Mouse (Mus musculus) G1E (cell line): Measurements from ENCODE around the gene Nox4. TPM values are rescaled to one million over a fixed set of nuclear protein-coding genes. Genes with fewer than 3 reads are reported as not detected.

Source experiments
- ATAC-seq: 2 replicates; pipeline ENCODE4 v1.8.0; 2016; ENCODE audit warnings: mild to moderate bottlenecking; ENCODE audit not compliant: insufficient number of reproducible peaks, poor library complexity, low FRiP score, severe bottlenecking; ENCODE audit errors: extremely low read depth
- DNase-seq: peaks from one replicate; pipeline ENCODE4 v3.0.0; 2012; ENCODE audit warnings: low spot score
- H3K27me3 ChIP-seq: 2 replicates; pipeline ENCODE4 v1.6.1; 2012; ENCODE audit warnings: mild to moderate bottlenecking, low read length, inconsistent platforms; ENCODE audit not compliant: insufficient read depth
- H3K36me3 ChIP-seq: replicated peaks from 2 replicates; pipeline ENCODE3; 2012; ENCODE audit warnings: mild to moderate bottlenecking, inconsistent platforms
- H3K4me1 ChIP-seq: 2 replicates; pipeline ENCODE4 v1.6.1; 2012; ENCODE audit warnings: low read depth, low read length, inconsistent platforms, mixed read lengths; ENCODE audit not compliant: insufficient read depth
- H3K4me3 ChIP-seq: 2 replicates; pipeline ENCODE4 v1.5.1; 2012; ENCODE audit warnings: low read depth, mild to moderate bottlenecking, inconsistent platforms, low read length, moderate library complexity, mixed read lengths
- H3K9me3 ChIP-seq: replicated peaks from 2 replicates; pipeline ENCODE4 v1.6.1; 2012; ENCODE audit warnings: inconsistent platforms
- CTCF ChIP-seq: IDR thresholded peaks from 2 replicates; pipeline ENCODE4 v1.5.1; 2012; ENCODE audit warnings: low read depth, low read length, inconsistent platforms, mixed read lengths
- GATA1 ChIP-seq: IDR thresholded peaks from 2 replicates; pipeline ENCODE4 v1.6.1; 2012; ENCODE audit warnings: borderline replicate concordance, low read length, inconsistent platforms, mixed read lengths
- GATA2 ChIP-seq: IDR thresholded peaks from 2 replicates; pipeline ENCODE4 v1.6.1; 2012; ENCODE audit warnings: low read depth, low read length, inconsistent platforms, borderline replicate concordance
- POLR2AphosphoS5 ChIP-seq: IDR thresholded peaks from 2 replicates; pipeline ENCODE4 v1.6.1; 2012; ENCODE audit warnings: low read depth, low read length, inconsistent platforms; ENCODE audit not compliant: insufficient replicate concordance
- TAL1 ChIP-seq: conservative IDR thresholded peaks from 2 replicates; pipeline ENCODE4 v1.6.1; 2012; ENCODE audit warnings: low read depth, low read length, inconsistent platforms, mixed read lengths
- polyA plus RNA-seq: library from polyadenylated mRNA; stranded (reverse); fragments of >175 nt; gene quantifications from 2 replicates; pipeline ENCODE4 v1.2.3, GENCODE M21; 2012
- total RNA-seq, 2 experiments: library from RNA; stranded (forward) in 1 of 2; stranded (reverse) in 1 of 2; fragments of 200-1000 nt in 1 of 2; fragments of >200 nt in 1 of 2; fragmentation: Nextera tagmentation in 1 of 2; gene quantifications; 2 replicates each; pipeline ENCODE4 v1.2.3; 2014 to 2017

The Nox4 gene
- total RNA-seq (2014; fragmentation: Nextera tagmentation) (not detected in 2 replicates), total RNA-seq (2017) (0.11 TPM in 1 of 2 replicates, not detected in the other), polyA plus RNA-seq (not detected in 2 replicates)

DNA sequence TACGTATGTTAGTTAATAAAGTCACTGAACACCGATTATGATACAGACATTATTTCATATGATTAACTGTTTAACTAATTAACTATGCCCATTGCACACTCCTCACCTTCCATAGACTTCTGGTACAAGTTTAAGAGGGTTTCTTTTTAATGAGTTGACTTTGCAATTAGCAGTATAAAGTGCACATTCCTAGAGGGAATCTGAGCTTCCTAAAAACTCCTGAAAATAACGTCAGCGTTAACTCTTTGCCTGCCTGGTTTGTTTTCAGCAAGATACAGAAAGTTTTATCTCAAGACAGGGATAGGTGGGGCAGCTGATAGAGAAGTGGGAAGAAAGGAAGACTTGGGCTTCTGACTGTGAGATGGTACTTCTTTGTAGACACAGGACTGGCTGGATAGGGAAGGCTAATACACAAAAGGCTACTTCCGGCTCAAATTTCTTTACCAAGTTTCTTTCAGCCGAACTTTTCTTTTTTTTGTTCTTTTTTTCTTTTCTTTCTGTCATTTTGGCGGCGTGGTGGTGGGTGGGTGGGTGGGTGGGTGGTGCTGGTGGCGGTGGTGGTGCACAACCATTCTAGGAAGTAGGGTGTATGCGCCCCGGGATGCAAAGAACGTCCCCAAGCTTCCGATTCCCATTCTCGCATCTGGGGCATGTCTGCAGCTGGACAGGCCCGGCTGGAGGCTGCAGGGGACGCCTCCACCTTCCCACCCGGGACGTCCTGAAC is at the start of gene Nox4:
Nox4 (plus strand) TSS at position 241 of the 724 bp plus-strand sequence.
- H3K36me3 ChIP-seq, result no peaks in the 10 kb centered on the region
- no peak within 1 kb of the TSS for H3K4me3 ChIP-seq
- TF ChIP-seq POLR2AphosphoS5 (no peak), CTCF (no peak), GATA1 (no peak), TAL1 (no peak), GATA2 (no peak)
- no peaks in the 10 kb centered on the region for H3K27me3 ChIP-seq
- peaks cover 5% of the 10 kb centered on the region for H3K9me3 ChIP-seq
- ATAC-seq, result no peak
- no peak for DNase-seq
- H3K4me1 ChIP-seq, result no peaks in the 10 kb centered on the region

DNA sequence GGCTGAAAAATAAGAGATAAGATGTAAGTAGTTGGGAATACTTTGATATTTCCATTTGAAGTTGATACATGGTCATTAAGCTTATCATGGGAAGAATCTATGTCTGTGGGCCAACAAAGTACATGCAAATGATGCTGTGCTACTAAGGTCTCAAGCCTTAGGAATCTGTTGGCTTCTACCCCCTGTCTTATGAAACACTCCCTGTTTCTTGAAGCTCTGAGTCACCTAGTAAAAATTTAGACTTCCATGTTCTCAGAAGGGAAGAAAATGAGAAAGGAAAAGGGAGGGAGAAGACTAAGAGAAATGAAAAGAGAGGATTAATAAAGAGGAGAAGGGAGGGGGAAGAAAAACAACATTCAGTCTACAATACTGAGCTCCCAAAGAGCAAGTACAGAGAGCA is 41.1 kb upstream of the Nox4 start:
- Histone ChIP-seq H3K4me1 (no peaks in the 10 kb centered on the region), H3K9me3 (no peaks in the 10 kb centered on the region), H3K27me3 (no peaks in the 10 kb centered on the region), H3K4me3 (no peak overlapping the region), H3K36me3 (no peaks in the 10 kb centered on the region)
- no peak for TF ChIP-seq CTCF
- no peak for TF ChIP-seq POLR2AphosphoS5
- no peak for TF ChIP-seq TAL1
- no peak for TF ChIP-seq GATA1
- no peak for TF ChIP-seq GATA2
- no peak for DNase-seq
- ATAC-seq, result no peak

DNA sequence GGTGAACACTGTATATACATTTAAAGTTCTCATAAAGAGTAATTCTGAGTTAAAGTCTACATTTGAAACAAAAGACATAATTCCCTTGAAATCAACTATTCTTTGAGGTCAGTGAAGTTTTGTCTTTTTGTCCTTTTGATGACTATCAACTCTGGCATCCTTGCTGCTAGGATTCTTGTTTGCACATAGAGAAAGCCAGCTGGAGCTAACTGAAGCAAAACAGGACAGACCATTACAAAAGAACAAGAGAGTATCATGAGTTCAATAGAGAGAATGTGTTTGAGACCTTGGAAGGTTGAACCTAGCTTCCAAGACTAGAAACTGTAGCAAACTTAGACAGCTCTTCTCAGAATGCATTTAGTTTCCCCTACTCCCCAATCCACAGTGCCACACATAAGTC is 24.2 kb upstream of the Nox4 start:
- Histone ChIP-seq H3K36me3 (no peaks in the 10 kb centered on the region), H3K9me3 (no peaks in the 10 kb centered on the region; the same call in 1 of the 2 replicates), H3K4me3 (no peak overlapping the region), H3K4me1 (no peaks in the 10 kb centered on the region), H3K27me3 (no peaks in the 10 kb centered on the region)
- ATAC-seq (no peak), DNase-seq (no peak)
- TF ChIP-seq GATA1 (no peak), POLR2AphosphoS5 (no peak), TAL1 (no peak), GATA2 (no peak)

GRCm38 (mm10) chr7:87222751-87223150 is 23.1 kb upstream of the Nox4 start:
- no peaks in the 10 kb centered on the region for H3K4me1 ChIP-seq
- H3K36me3 ChIP-seq, result no peaks in the 10 kb centered on the region
- no peak for DNase-seq
- H3K27me3 ChIP-seq, result no peaks in the 10 kb centered on the region
- H3K9me3 ChIP-seq, result no peaks in the 10 kb centered on the region; the same call in 1 of the 2 replicates
- no peak for TF ChIP-seq TAL1
- TF ChIP-seq CTCF, result no peak
- TF ChIP-seq POLR2AphosphoS5, result no peak
- TF ChIP-seq GATA1, result no peak
- TF ChIP-seq GATA2, result no peak
- ATAC-seq, result no peak
- no peak overlapping the region for H3K4me3 ChIP-seq

DNA sequence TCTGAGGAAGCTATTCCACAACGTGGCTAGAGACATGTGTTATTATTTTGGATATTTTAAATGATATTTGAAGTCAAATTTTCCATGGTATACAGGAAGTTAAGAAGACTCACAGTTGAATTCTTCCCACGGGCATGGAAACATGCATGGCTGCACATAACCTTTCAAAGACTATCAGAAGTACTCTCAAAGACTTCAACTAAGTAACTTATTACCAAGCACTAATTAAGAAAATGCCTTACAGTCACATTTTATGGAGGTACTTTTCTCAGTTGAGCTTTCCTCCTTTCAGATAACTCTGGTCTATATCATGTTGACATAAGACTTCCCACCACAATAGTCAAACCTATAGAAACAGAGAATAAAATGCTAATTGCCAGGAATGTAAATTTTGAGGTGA is 20.3 kb upstream of the Nox4 start:
- no peaks in the 10 kb centered on the region for H3K4me1 ChIP-seq
- no peak overlapping the region for H3K4me3 ChIP-seq
- H3K36me3 ChIP-seq, result no peaks in the 10 kb centered on the region
- H3K9me3 ChIP-seq, result no peaks in the 10 kb centered on the region
- H3K27me3 ChIP-seq, result no peaks in the 10 kb centered on the region
- ATAC-seq, result no peak
- DNase-seq, result no peak
- TF ChIP-seq CTCF, result no peak
- TF ChIP-seq POLR2AphosphoS5, result no peak

DNA sequence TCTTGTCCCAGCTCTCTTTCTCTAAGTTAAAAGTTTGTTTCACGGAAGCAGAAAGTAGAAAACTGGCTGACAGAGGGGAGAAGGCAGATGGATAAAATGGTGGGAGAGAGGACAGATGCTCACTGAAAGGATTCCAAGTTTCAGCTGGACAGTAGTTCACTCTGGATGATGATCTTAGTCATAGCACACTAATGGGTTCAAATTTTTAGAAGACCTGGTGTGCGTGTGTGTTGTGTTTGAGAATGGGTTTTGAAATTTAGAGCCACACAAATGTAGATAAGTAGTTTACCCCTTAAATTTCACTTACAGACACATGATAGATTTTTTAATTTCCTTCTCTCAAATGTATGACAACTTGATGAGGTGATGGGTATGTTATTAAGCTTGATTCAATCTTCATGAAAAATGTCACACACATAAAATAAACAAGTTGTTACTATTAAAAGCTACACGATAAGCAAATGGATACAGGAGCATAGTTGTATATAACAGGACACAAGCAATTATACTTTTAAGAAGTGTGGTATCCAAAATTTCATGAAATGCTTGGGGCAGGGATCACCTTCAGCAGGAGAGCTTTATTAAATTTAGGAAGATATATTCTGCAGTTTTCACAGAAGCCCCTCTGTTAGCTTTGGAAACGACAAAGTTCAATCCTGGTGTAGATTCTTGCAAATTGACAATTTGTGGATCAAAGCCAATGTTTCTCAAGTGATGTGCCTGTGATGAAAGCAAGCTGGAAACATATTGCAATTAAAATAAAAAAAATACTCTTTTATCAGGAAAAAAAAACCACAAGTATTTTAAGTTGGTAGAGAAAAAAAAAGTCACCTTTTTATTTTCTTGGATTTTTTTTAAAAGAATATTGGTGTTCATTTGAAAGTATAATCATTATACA is 18.6 kb upstream of the Nox4 start:
- DNase-seq (no peak), ATAC-seq (no peak)
- Histone ChIP-seq H3K27me3 (no peaks in the 10 kb centered on the region), H3K36me3 (no peaks in the 10 kb centered on the region), H3K9me3 (no peaks in the 10 kb centered on the region), H3K4me1 (no peaks in the 10 kb centered on the region), H3K4me3 (no peak overlapping the region)
- TF ChIP-seq GATA2 (no peak), POLR2AphosphoS5 (no peak), GATA1 (no peak), CTCF (no peak), TAL1 (no peak)
